Mouse (Mus musculus) liver, adult 2 months (tissue): ENCODE measurements at regions not wholly inside any gene's neighbourhood (a gene's known extent, or its start where the extent isn't known, plus 50 kb on each side); places are given as distances from the start of the nearest gene placed in this dataset.

Experiments used
- CTCF ChIP-seq: fragments of 200-500 bp; IDR thresholded peaks from 2 replicates; pipeline ENCODE4 v1.5.1; 2011; ENCODE audit warnings: low read depth, low read length, control low read depth
- POLR2A ChIP-seq: fragments of 200-500 bp; IDR thresholded peaks from 2 replicates; pipeline ENCODE4 v1.6.1; 2011; ENCODE audit warnings: low read length, control low read depth; ENCODE audit not compliant: insufficient read depth; ENCODE audit errors: extremely low read depth

GRCm38 (mm10) chr11:17502052-17502451, 244.7 kb downstream of the C1d start:
- TF ChIP-seq CTCF (no peak), POLR2A (no peak)
